Mouse (Mus musculus): ENCODE measurements around the gene Sfxn5. TPM values are rescaled to one million over a fixed set of nuclear protein-coding genes. Genes with fewer than 3 reads are reported as not detected.

Sfxn5 gene
- total RNA-seq, 1 experiment from 2014 or later = 104 TPM

GRCm38 (mm10) chr6:85218684-85219445 is 114.4 kb downstream of the Sfxn5 start:
- no peak for ATAC-seq (ENCODE audit: extremely low read depth, insufficient number of reproducible peaks, low FRiP score, poor library complexity, severe bottlenecking)

- no peak for ATAC-seq (ENCODE audit: extremely low read depth, insufficient number of reproducible peaks, low FRiP score, poor library complexity, severe bottlenecking)
These were observed 115.0 kb downstream of the Sfxn5 start for GRCm38 (mm10) chr6:85218251-85218650.

- ATAC-seq (ENCODE audit: extremely low read depth, insufficient number of reproducible peaks, low FRiP score, poor library complexity, severe bottlenecking) = no peak
These were observed 122.5 kb downstream of the Sfxn5 start for GRCm38 (mm10) chr6:85210686-85211085.

- no peak for ATAC-seq (ENCODE audit: extremely low read depth, insufficient number of reproducible peaks, low FRiP score, poor library complexity, severe bottlenecking)
These were observed 123.8 kb downstream of the Sfxn5 start for GRCm38 (mm10) chr6:85209226-85209967.

- ATAC-seq (ENCODE audit: extremely low read depth, insufficient number of reproducible peaks, low FRiP score, poor library complexity, severe bottlenecking) = no peak
These were observed 125.9 kb downstream of the Sfxn5 start for GRCm38 (mm10) chr6:85207345-85207744.

- ATAC-seq (ENCODE audit: extremely low read depth, insufficient number of reproducible peaks, low FRiP score, poor library complexity, severe bottlenecking) = no peak
These were observed 126.3 kb downstream of the Sfxn5 start for GRCm38 (mm10) chr6:85206939-85207285.

GRCm38 (mm10) chr6:85206182-85206938 is 126.9 kb downstream of the Sfxn5 start:
- ATAC-seq (ENCODE audit: extremely low read depth, insufficient number of reproducible peaks, low FRiP score, poor library complexity, severe bottlenecking) = no peak

GRCm38 (mm10) chr6:85197951-85198350 is 135.3 kb downstream of the Sfxn5 start:
- ATAC-seq (ENCODE audit: extremely low read depth, insufficient number of reproducible peaks, low FRiP score, poor library complexity, severe bottlenecking) = no peak

- ATAC-seq (ENCODE audit: extremely low read depth, insufficient number of reproducible peaks, low FRiP score, poor library complexity, severe bottlenecking) = no peak
These were observed 139.6 kb downstream of the Sfxn5 start for GRCm38 (mm10) chr6:85193381-85194318.

- no peak for ATAC-seq (ENCODE audit: extremely low read depth, insufficient number of reproducible peaks, low FRiP score, poor library complexity, severe bottlenecking)
These were observed 141.3 kb downstream of the Sfxn5 start for GRCm38 (mm10) chr6:85191751-85192440.

GRCm38 (mm10) chr6:85190671-85191070 is 142.6 kb downstream of the Sfxn5 start:
- ATAC-seq (ENCODE audit: extremely low read depth, insufficient number of reproducible peaks, low FRiP score, poor library complexity, severe bottlenecking) = no peak

- ATAC-seq (ENCODE audit: extremely low read depth, insufficient number of reproducible peaks, low FRiP score, poor library complexity, severe bottlenecking) = no peak
These were observed 143.2 kb downstream of the Sfxn5 start for GRCm38 (mm10) chr6:85189911-85190591.

GRCm38 (mm10) chr6:85189361-85189760 is 143.9 kb downstream of the Sfxn5 start:
- ATAC-seq (ENCODE audit: extremely low read depth, insufficient number of reproducible peaks, low FRiP score, poor library complexity, severe bottlenecking) = no peak

GRCm38 (mm10) chr6:85188256-85189110 is 144.7 kb downstream of the Sfxn5 start:
- ATAC-seq (ENCODE audit: extremely low read depth, insufficient number of reproducible peaks, low FRiP score, poor library complexity, severe bottlenecking) = no peak

GRCm38 (mm10) chr6:85187340-85188211 is 145.6 kb downstream of the Sfxn5 start, which contains the start of gene Emx1:
Emx1 (plus strand) TSS chr6:85187438.
- ATAC-seq (ENCODE audit: extremely low read depth, insufficient number of reproducible peaks, low FRiP score, poor library complexity, severe bottlenecking) = no peak

GRCm38 (mm10) chr6:85186744-85187059 is 146.5 kb downstream of the Sfxn5 start:
- no peak for ATAC-seq (ENCODE audit: extremely low read depth, insufficient number of reproducible peaks, low FRiP score, poor library complexity, severe bottlenecking)

All from neutrophil, adult 5-6 weeks (primary cell).